Mouse (Mus musculus): ENCODE data around the gene Mon1a. TPM values are rescaled to one million over a fixed set of nuclear protein-coding genes. Genes with fewer than 3 reads are reported as not detected.

The Mon1a gene
- polyA plus RNA-seq, 1 experiment, result 62.7 TPM

- DNase-seq, result no peak
- H3K27ac ChIP-seq (ENCODE audit: control insufficient read depth, insufficient read depth, low read length), result no peak overlapping the region
- 81% methylated on average over 9 of the region's 9 CpGs for WGBS
- TF ChIP-seq CTCF (IDR thresholded peaks at IDR 0.05; ENCODE audit: borderline replicate concordance, control insufficient read depth, extremely low read depth, insufficient read depth, low read length, poor library complexity) (no peak), POLR2A (IDR thresholded peaks at IDR 0.05; ENCODE audit: control insufficient read depth, extremely low read depth, insufficient read depth, low read length, poor library complexity) (no peak)
- H3K27me3 ChIP-seq (ENCODE audit: control insufficient read depth, insufficient read depth, low read length), result no peaks in the 10 kb centered on the region
- H3K4me3 ChIP-seq (ENCODE audit: control insufficient read depth, insufficient read depth, low read length), result no peak overlapping the region
- no peaks in the 10 kb centered on the region for H3K36me3 ChIP-seq (ENCODE audit: control insufficient read depth, insufficient read depth, low read length)
- H3K4me1 ChIP-seq (replicated peaks; ENCODE audit: control insufficient read depth, insufficient read depth, low read length), result peaks cover 9% of the 10 kb centered on the region
Observed at GRCm38 (mm10) chr9:107926920-107927420, 39.0 kb downstream of the Mon1a start.

DNA sequence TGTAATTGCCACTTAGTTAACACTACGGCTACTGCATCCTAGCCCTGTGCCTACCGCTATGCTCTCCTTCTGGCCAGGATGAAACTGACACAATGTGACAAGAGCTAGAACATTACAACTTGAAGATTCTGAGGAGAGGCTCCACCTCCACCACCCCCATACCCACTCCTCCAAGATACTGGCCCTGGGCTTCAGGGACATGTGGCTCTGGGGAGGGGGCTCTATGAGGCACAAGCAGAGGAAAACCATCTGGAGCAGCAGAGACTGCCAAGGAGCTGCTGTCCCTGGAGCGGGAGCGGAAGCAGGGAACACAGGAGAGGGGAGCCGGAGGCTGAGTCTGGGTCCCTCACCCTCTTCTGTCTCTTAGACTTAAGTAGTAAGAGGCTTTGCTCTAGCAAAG is 39.8 kb downstream of the Mon1a start:
- Histone ChIP-seq H3K36me3 (ENCODE audit: control insufficient read depth, insufficient read depth, low read length) (no peaks in the 10 kb centered on the region), H3K27ac (ENCODE audit: control insufficient read depth, insufficient read depth, low read length) (no peak overlapping the region), H3K4me3 (ENCODE audit: control insufficient read depth, insufficient read depth, low read length) (no peak overlapping the region), H3K27me3 (ENCODE audit: control insufficient read depth, insufficient read depth, low read length) (no peaks in the 10 kb centered on the region), H3K4me1 (replicated peaks; ENCODE audit: control insufficient read depth, insufficient read depth, low read length) (peaks cover 9% of the 10 kb centered on the region)
- no peak for TF ChIP-seq POLR2A (IDR thresholded peaks at IDR 0.05; ENCODE audit: control insufficient read depth, extremely low read depth, insufficient read depth, low read length, poor library complexity)
- no peak for TF ChIP-seq CTCF (IDR thresholded peaks at IDR 0.05; ENCODE audit: borderline replicate concordance, control insufficient read depth, extremely low read depth, insufficient read depth, low read length, poor library complexity)
- 98% methylated on average over 5 of the region's 5 CpGs for WGBS
- no peak for DNase-seq

DNA sequence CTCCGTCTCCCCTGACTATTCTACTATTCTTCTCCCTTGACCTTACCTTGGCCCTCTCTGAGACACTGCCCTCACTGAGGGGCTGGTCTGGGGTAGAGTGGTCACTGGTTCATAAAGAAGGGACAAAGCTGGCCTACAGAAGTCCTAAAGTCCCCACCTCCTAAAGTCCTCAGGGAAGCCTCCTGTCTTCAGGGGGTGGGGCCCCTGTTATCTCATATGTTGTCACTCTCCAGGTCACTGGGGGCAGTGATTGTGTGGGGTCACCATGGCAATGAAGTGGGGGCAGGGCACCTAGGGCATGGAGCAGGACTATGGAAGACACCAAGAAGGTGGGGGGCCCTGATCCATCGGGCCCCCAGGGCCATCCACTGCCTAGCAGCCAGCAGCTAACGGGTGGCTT is 40.2 kb downstream of the Mon1a start, which contains the start of gene Actl11:
TSS of gene Actl11 (plus strand) at position 301 of the 400 bp plus-strand sequence.
- DNase-seq, result no peak
- Histone ChIP-seq H3K36me3 (ENCODE audit: control insufficient read depth, insufficient read depth, low read length) (no peaks in the 10 kb centered on the region), H3K27me3 (ENCODE audit: control insufficient read depth, insufficient read depth, low read length) (no peaks in the 10 kb centered on the region), H3K4me1 (replicated peaks; ENCODE audit: control insufficient read depth, insufficient read depth, low read length) (peaks cover 9% of the 10 kb centered on the region), H3K27ac (ENCODE audit: control insufficient read depth, insufficient read depth, low read length) (no peak within 1 kb of the TSS), H3K4me3 (ENCODE audit: control insufficient read depth, insufficient read depth, low read length) (no peak within 1 kb of the TSS)
- 96% methylated on average over 3 of the region's 3 CpGs for WGBS
- no peak for TF ChIP-seq POLR2A (IDR thresholded peaks at IDR 0.05; ENCODE audit: control insufficient read depth, extremely low read depth, insufficient read depth, low read length, poor library complexity)

- no peaks in the 10 kb centered on the region for H3K36me3 ChIP-seq (ENCODE audit: control insufficient read depth, insufficient read depth, low read length)
- TF ChIP-seq CTCF (IDR thresholded peaks at IDR 0.05; ENCODE audit: borderline replicate concordance, control insufficient read depth, extremely low read depth, insufficient read depth, low read length, poor library complexity) (no peak), POLR2A (IDR thresholded peaks at IDR 0.05; ENCODE audit: control insufficient read depth, extremely low read depth, insufficient read depth, low read length, poor library complexity) (no peak)
- H3K27me3 ChIP-seq (ENCODE audit: control insufficient read depth, insufficient read depth, low read length), result no peaks in the 10 kb centered on the region
- H3K27ac ChIP-seq (ENCODE audit: control insufficient read depth, insufficient read depth, low read length), result no peak overlapping the region
- WGBS, result 95% methylated on average over 4 of the region's 4 CpGs
- no peak overlapping the region for H3K4me3 ChIP-seq (ENCODE audit: control insufficient read depth, insufficient read depth, low read length)
- no peak for DNase-seq
- H3K4me1 ChIP-seq (replicated peaks; ENCODE audit: control insufficient read depth, insufficient read depth, low read length), result peaks cover 16% of the 10 kb centered on the region
Observed at GRCm38 (mm10) chr9:107932221-107932620, 44.3 kb downstream of the Mon1a start.

DNA sequence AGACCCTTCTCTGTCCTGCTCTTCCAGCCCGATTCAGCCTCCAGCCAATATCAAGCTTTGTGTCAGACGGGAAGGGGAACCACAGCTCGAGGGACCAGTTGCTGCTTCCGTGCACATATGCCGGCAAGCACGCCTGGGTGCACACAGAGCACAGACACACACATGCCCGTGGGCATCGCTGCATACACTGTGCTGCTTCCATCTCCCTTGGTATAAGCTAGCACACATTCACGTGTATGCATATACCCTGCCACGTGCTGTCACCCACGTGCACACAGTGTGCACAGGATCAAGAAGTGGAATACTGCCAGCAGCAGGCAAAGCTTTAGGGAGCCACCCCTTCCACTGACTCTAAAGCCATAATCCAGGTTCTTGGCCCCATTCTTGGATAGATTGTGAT is 46.2 kb downstream of the Mon1a start:
- H3K4me3 ChIP-seq (ENCODE audit: control insufficient read depth, insufficient read depth, low read length), result no peak overlapping the region
- no peaks in the 10 kb centered on the region for H3K27me3 ChIP-seq (ENCODE audit: control insufficient read depth, insufficient read depth, low read length)
- TF ChIP-seq CTCF (IDR thresholded peaks at IDR 0.05; ENCODE audit: borderline replicate concordance, control insufficient read depth, extremely low read depth, insufficient read depth, low read length, poor library complexity) (no peak), POLR2A (IDR thresholded peaks at IDR 0.05; ENCODE audit: control insufficient read depth, extremely low read depth, insufficient read depth, low read length, poor library complexity) (no peak)
- peaks cover 16% of the 10 kb centered on the region for H3K4me1 ChIP-seq (replicated peaks; ENCODE audit: control insufficient read depth, insufficient read depth, low read length)
- H3K27ac ChIP-seq (ENCODE audit: control insufficient read depth, insufficient read depth, low read length), result no peak overlapping the region
- no peak for DNase-seq
- WGBS, result 93% methylated on average over 11 of the region's 11 CpGs
- no peaks in the 10 kb centered on the region for H3K36me3 ChIP-seq (ENCODE audit: control insufficient read depth, insufficient read depth, low read length)

GRCm38 (mm10) chr9:107935374-107935773 is 47.4 kb downstream of the Mon1a start, which contains the start of gene Camkv:
Gene Camkv, plus strand, starts transcription at chr9:107935674.
- no peaks in the 10 kb centered on the region for H3K27me3 ChIP-seq (ENCODE audit: control insufficient read depth, insufficient read depth, low read length)
- H3K27ac ChIP-seq (ENCODE audit: control insufficient read depth, insufficient read depth, low read length), result peak within 1 kb of the TSS; percentile 17; the same call in 1 of the 2 replicates
- H3K4me3 ChIP-seq (ENCODE audit: control insufficient read depth, insufficient read depth, low read length), result peak within 1 kb of the TSS; percentile 41
- H3K4me1 ChIP-seq (replicated peaks; ENCODE audit: control insufficient read depth, insufficient read depth, low read length), result peaks cover 16% of the 10 kb centered on the region
- H3K36me3 ChIP-seq (ENCODE audit: control insufficient read depth, insufficient read depth, low read length), result no peaks in the 10 kb centered on the region
- TF ChIP-seq POLR2A (IDR thresholded peaks at IDR 0.05; ENCODE audit: control insufficient read depth, extremely low read depth, insufficient read depth, low read length, poor library complexity) (no peak), CTCF (IDR thresholded peaks at IDR 0.05; ENCODE audit: borderline replicate concordance, control insufficient read depth, extremely low read depth, insufficient read depth, low read length, poor library complexity) (no peak)
- DNase-seq, result no peak
- WGBS, result 14% methylated on average over 3 of the region's 3 CpGs

GRCm38 (mm10) chr9:107935790-107936214 is 47.9 kb downstream of the Mon1a start:
- Histone ChIP-seq H3K27ac (ENCODE audit: control insufficient read depth, insufficient read depth, low read length) (peak overlapping the region; percentile 17; the same call in 1 of the 2 replicates), H3K4me3 (ENCODE audit: control insufficient read depth, insufficient read depth, low read length) (peak overlapping the region; percentile 41), H3K36me3 (ENCODE audit: control insufficient read depth, insufficient read depth, low read length) (no peaks in the 10 kb centered on the region), H3K4me1 (replicated peaks; ENCODE audit: control insufficient read depth, insufficient read depth, low read length) (peaks cover 16% of the 10 kb centered on the region), H3K27me3 (ENCODE audit: control insufficient read depth, insufficient read depth, low read length) (no peaks in the 10 kb centered on the region)
- WGBS, result under 1% methylated on average over 41 of the region's 41 CpGs
- peak; percentile 85 for DNase-seq
- TF ChIP-seq CTCF (IDR thresholded peaks at IDR 0.05; ENCODE audit: borderline replicate concordance, control insufficient read depth, extremely low read depth, insufficient read depth, low read length, poor library complexity), result no peak
- 0 out of 2 replicates have a peak, but pooled peaks have one; percentile 58 for TF ChIP-seq POLR2A (IDR thresholded peaks at IDR 0.05; ENCODE audit: control insufficient read depth, extremely low read depth, insufficient read depth, low read length, poor library complexity)
